Mouse (Mus musculus) CH12.LX (cell line): Measurements from ENCODE around the gene Bmp7. TPM values are rescaled to one million over a fixed set of nuclear protein-coding genes. Genes with fewer than 3 reads are reported as not detected.

Source experiments
- DNase-seq: peaks from one replicate; pipeline ENCODE4 v3.0.0-alpha.2; 2013; ENCODE audit errors: extremely low read depth
- H3K27ac ChIP-seq: 2 replicates; pipeline ENCODE4 v1.5.1; 2012; ENCODE audit warnings: low read depth, mild to moderate bottlenecking, control low read depth, moderate library complexity; ENCODE audit not compliant: insufficient read depth
- H3K27me3 ChIP-seq: replicated peaks from 2 replicates; pipeline ENCODE3; 2012; ENCODE audit warnings: inconsistent platforms
- H3K36me3 ChIP-seq, 2 experiments: replicated peaks in 1 of 2; 2 replicates each; pipeline versions ENCODE3 to v1.6.1; 2012; ENCODE audit warnings: inconsistent platforms in 1 of 2, low read length in 1 of 2, mild to moderate bottlenecking in 1 of 2, mixed read lengths in 1 of 2, moderate library complexity in 1 of 2; ENCODE audit not compliant: control insufficient read depth in 1 of 2, insufficient read depth in 1 of 2
- H3K4me1 ChIP-seq, 2 experiments: 2 replicates each; pipeline ENCODE4 v1.6.1; 2012; ENCODE audit warnings: inconsistent platforms in 1 of 2, moderate library complexity in 1 of 2; ENCODE audit not compliant: insufficient read depth in 2 of 2, control insufficient read depth in 1 of 2
- H3K4me2 ChIP-seq: 2 replicates; pipeline ENCODE4 v1.6.1; 2012; ENCODE audit warnings: low read depth, mild to moderate bottlenecking, control low read depth; ENCODE audit not compliant: poor library complexity, insufficient read depth, severe bottlenecking
- H3K4me3 ChIP-seq, 3 experiments: fragments of 150-350 bp in 1 of 3; sonication (generic) in 1 of 3; replicated peaks in 1 of 3; 2 replicates each; pipeline versions ENCODE3 to v1.5.1; 2011 to 2012; ENCODE audit warnings: low read depth in 2 of 3, low read length in 2 of 3, mild to moderate bottlenecking in 2 of 3, moderate library complexity in 2 of 3, control low read depth in 1 of 3, improper control_type of control experiment in 1 of 3, inconsistent platforms in 1 of 3, mixed read lengths in 1 of 3; ENCODE audit not compliant: poor library complexity in 1 of 3
- H3K79me2 ChIP-seq: replicated peaks from 2 replicates; pipeline ENCODE4 v1.6.1; 2012; ENCODE audit warnings: mild to moderate bottlenecking, moderate library complexity; ENCODE audit not compliant: control insufficient read depth, poor library complexity, insufficient read depth, severe bottlenecking; ENCODE audit errors: extremely low read depth
- H3K9ac ChIP-seq: 2 replicates; pipeline ENCODE4 v1.6.1; 2012; ENCODE audit warnings: low read depth, mild to moderate bottlenecking, control low read depth, moderate library complexity; ENCODE audit not compliant: insufficient read depth
- H3K9me3 ChIP-seq: replicated peaks from 2 replicates; pipeline ENCODE3; 2012; ENCODE audit warnings: low read length, inconsistent platforms, mixed read lengths
- CTCF ChIP-seq, 2 experiments: IDR thresholded peaks in 1 of 2; conservative IDR thresholded peaks in 1 of 2; 2 replicates each; pipeline ENCODE4 v1.5.1; 2011 to 2012; ENCODE audit warnings: low read depth in 2 of 2, low read length in 2 of 2, improper control_type of control experiment in 1 of 2, inconsistent platforms in 1 of 2, mild to moderate bottlenecking in 1 of 2, moderate library complexity in 1 of 2
- ELF1 ChIP-seq: IDR thresholded peaks from 2 replicates; pipeline ENCODE4 v1.6.1; 2014; ENCODE audit warnings: low read depth, mild to moderate bottlenecking, inconsistent platforms, low read length, improper control_type of control experiment
- EP300 ChIP-seq: IDR thresholded peaks from 2 replicates; pipeline ENCODE4 v1.6.1; 2011; ENCODE audit warnings: low read length, improper control_type of control experiment
- HCFC1 ChIP-seq: IDR thresholded peaks from 2 replicates; pipeline ENCODE4 v1.6.1; 2012; ENCODE audit warnings: low read depth, mild to moderate bottlenecking, inconsistent platforms, low read length, improper control_type of control experiment
- IRF4 ChIP-seq: IDR thresholded peaks from 2 replicates; pipeline ENCODE4 v1.6.1; 2014; ENCODE audit warnings: low read depth, mild to moderate bottlenecking, inconsistent platforms, low read length, improper control_type of control experiment
- MAX ChIP-seq: IDR thresholded peaks from 2 replicates; pipeline ENCODE4 v1.6.1; 2011; ENCODE audit warnings: low read length, improper control_type of control experiment
- MAZ ChIP-seq: IDR thresholded peaks from 2 replicates; pipeline ENCODE4 v1.6.1; 2012; ENCODE audit warnings: low read depth, mild to moderate bottlenecking, inconsistent platforms, low read length, improper control_type of control experiment, moderate library complexity
- MXI1 ChIP-seq: IDR thresholded peaks from 2 replicates; pipeline ENCODE4 v1.6.1; 2011; ENCODE audit warnings: mild to moderate bottlenecking, low read depth, low read length, improper control_type of control experiment
- NELFE ChIP-seq: IDR thresholded peaks from 2 replicates; pipeline ENCODE4 v1.6.1; 2011; ENCODE audit warnings: low read depth, low read length, improper control_type of control experiment
- POLR2A ChIP-seq: IDR thresholded peaks from 2 replicates; pipeline ENCODE4 v1.6.1; 2011; ENCODE audit warnings: low read depth, mild to moderate bottlenecking, improper control_type of control experiment, low read length
- POLR2AphosphoS2 ChIP-seq: IDR thresholded peaks from 2 replicates; pipeline ENCODE4 v1.6.1; 2011; ENCODE audit warnings: low read depth, low read length, improper control_type of control experiment
- RAD21 ChIP-seq: IDR thresholded peaks from 2 replicates; pipeline ENCODE4 v1.6.1; 2011; ENCODE audit warnings: low read depth, mild to moderate bottlenecking, low read length, improper control_type of control experiment, moderate library complexity
- SMC3 ChIP-seq: IDR thresholded peaks from 2 replicates; pipeline ENCODE4 v1.6.1; 2011; ENCODE audit warnings: low read depth, low read length, improper control_type of control experiment
- USF1 ChIP-seq: IDR thresholded peaks from 2 replicates; pipeline ENCODE4 v1.6.1; 2014; ENCODE audit warnings: low read depth, mild to moderate bottlenecking, inconsistent platforms, low read length, improper control_type of control experiment
- USF2 ChIP-seq: conservative IDR thresholded peaks from 2 replicates; pipeline ENCODE4 v1.6.1; 2011; ENCODE audit warnings: low read depth, low read length, improper control_type of control experiment
- ZC3H11A ChIP-seq: IDR thresholded peaks from 2 replicates; pipeline ENCODE4 v1.6.1; 2012; ENCODE audit warnings: low read depth, mild to moderate bottlenecking, inconsistent platforms, low read length, improper control_type of control experiment
- ZMIZ1 ChIP-seq: IDR thresholded peaks from 2 replicates; pipeline ENCODE4 v1.6.1; 2012; ENCODE audit warnings: low read depth, mild to moderate bottlenecking, inconsistent platforms, low read length, improper control_type of control experiment
- ZNF384 ChIP-seq: IDR thresholded peaks from 2 replicates; pipeline ENCODE4 v1.6.1; 2012; ENCODE audit warnings: low read depth, low read length, improper control_type of control experiment, inconsistent platforms
- dilution Hi-C: fragments of 300-500 bp; cut with MboI; formaldehyde crosslinking; loops from 2 replicates; pipeline ENCODE4 v1.14.3; 2020; ENCODE audit warnings: low sequenced_read_pairs; ENCODE audit not compliant: extremely low pct_unique_long_range_greater_than_20kb, extremely low pct_ligation_motif_present
- in situ Hi-C: fragments of 300-500 bp; cut with MboI; formaldehyde crosslinking; loops from 3 replicates; pipeline ENCODE4 v1.14.3; 2019; ENCODE audit warnings: low sequenced_read_pairs, low pct_ligation_motif_present, low pct_unique_long_range_greater_than_20kb, mixed read lengths
- polyA plus RNA-seq: library from polyadenylated mRNA; unstranded; fragments of >175 nt; gene quantifications from 2 replicates; pipeline ENCODE4 v1.2.1, GENCODE M21; 2012; ENCODE audit warnings: low read depth; ENCODE audit not compliant: insufficient read length
- total RNA-seq, 2 experiments: library from RNA; depleted of rRNA; stranded (reverse); fragments of 300-350 nt in 1 of 2; fragments of >200 nt in 1 of 2; gene quantifications; 2 replicates each; pipeline ENCODE4 v1.2.3; 2012 to 2014

The Bmp7 gene
- total and polyA plus RNA-seq, 3 experiments: 0.16 to 0.51 (median 0.47) TPM

DNA sequence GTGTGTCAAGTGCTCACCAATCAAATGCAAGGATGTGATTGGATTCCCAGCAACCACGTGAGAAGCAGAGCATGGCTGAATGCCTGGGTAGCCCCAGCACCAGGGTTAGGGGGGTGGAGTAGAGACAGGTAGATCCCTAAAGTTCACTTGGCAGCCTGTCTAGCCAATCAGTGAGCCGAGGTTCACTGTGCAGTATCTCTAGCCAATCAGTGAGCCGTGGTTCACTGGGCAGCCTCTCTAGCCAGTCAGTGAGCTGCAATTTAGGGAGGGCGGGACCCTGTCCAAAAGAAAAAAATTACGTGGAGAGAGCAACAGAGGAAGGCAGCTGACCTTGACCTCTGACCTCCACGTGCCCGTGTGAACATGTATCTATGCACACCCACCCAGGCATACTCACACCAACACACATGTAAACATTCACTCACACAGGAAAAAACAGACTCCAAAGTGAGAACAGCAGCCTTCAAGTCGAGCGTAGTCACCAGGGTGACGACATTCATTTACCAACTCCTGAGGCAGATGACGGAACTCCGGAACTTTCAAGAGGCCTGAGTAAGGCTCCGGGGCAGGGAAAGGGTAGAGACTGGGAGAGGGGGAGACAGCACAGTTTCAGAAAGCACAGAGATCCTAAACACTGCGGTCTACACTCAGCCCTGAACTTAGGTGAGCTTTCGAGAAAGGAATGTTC lies 50.2 kb downstream of the Bmp7 start:
- Histone ChIP-seq H3K9ac (no peak overlapping the region), H3K79me2 (no peaks in the 10 kb centered on the region), H3K4me2 (no peak overlapping the region), H3K9me3 (no peaks in the 10 kb centered on the region), H3K27ac (no peak overlapping the region), H3K4me3 (no peak overlapping the region)
- dilution Hi-C loops (no loop called here), in situ Hi-C loops (no loop called here)
- TF ChIP-seq ZNF384 (no peak), MAX (no peak), EP300 (no peak), ZC3H11A (no peak)
- TF ChIP-seq, all 38 proteins: peak for 0
- H3K4me1 ChIP-seq: peaks cover 0 to 21% of the 10 kb centered on the region in 2 experiments; a peak in 2 of 4 replicates
- no peak for DNase-seq
- no peaks in the 10 kb centered on the region for H3K36me3 ChIP-seq
- H3K27me3 ChIP-seq: no peaks in the 10 kb centered on the region

DNA sequence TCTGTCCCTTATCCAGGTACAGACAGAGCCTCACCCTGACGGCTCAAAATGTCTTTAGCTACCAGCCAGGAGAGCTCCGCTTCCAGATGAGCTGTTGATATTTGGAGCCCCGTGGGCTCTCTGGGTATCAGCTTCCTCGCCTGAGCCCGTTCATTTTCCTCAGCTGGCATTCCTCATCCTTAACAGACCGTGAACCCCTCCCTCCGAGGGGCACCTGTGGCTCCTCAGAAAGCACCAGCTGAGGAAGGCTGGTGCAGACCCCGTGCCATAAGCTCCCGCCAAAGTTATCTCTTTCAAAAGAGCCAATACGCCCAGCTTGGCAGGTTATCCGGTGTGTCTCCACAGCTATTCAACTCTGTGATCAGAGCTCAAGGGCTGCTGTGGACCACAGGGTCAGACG lies 50.9 kb downstream of the Bmp7 start:
- no peak for TF ChIP-seq ZNF384
- no peak for TF ChIP-seq SMC3
- no peak for TF ChIP-seq RAD21
- TF ChIP-seq IRF4: no peak
- TF ChIP-seq HCFC1: no peak
- no peak for TF ChIP-seq CTCF (conservative IDR thresholded peaks at IDR 0.05 in 1 of 2, IDR thresholded peaks at IDR 0.05 in 1 of 2; ENCODE audit: low read depth in 2 of 2, low read length in 2 of 2)
- TF ChIP-seq MAZ: no peak
- TF ChIP-seq ELF1: no peak
- no peak for TF ChIP-seq POLR2AphosphoS2
- TF ChIP-seq NELFE: no peak
- TF ChIP-seq POLR2A: no peak
- in situ Hi-C loops (no loop called here), dilution Hi-C loops (no loop called here)
- Histone ChIP-seq H3K9me3 (no peaks in the 10 kb centered on the region), H3K79me2 (no peaks in the 10 kb centered on the region), H3K4me3 (no peak overlapping the region), H3K4me2 (no peak overlapping the region), H3K4me1 (peaks cover 0 to 21% of the 10 kb centered on the region in 2 experiments; a peak in 2 of 4 replicates), H3K27ac (no peak overlapping the region), H3K9ac (no peak overlapping the region), H3K36me3 (no peaks in the 10 kb centered on the region), H3K27me3 (no peaks in the 10 kb centered on the region)
- no peak for DNase-seq

DNA sequence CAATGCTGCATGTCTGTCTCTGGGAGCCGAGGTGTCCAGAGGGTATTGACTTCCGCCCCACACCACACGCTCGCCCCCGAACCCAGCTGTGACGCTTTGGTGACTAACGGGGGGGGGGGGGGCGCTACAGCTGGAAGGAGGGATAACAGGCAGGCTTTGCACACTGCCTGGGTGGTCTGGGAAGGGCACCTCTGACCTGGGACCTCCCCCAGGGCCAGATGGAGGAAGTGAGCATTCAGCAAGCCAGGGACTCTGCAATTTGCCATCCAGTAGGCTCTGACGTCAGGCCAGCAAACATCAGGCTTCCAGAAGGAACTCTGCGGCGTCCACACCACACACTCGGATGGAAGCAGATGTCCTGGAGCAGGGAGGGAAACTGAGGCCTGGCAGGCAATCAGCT lies 52.0 kb downstream of the Bmp7 start:
- TF ChIP-seq ZMIZ1 (no peak), USF2 (no peak), MXI1 (no peak), USF1 (no peak)
- TF ChIP-seq, all 38 proteins: peak for 0
- no peaks in the 10 kb centered on the region for H3K9me3 ChIP-seq
- in situ Hi-C loops (no loop called here), dilution Hi-C loops (no loop called here)
- H3K4me1 ChIP-seq: peaks cover 0 to 24% of the 10 kb centered on the region in 2 experiments; a peak in 2 of 4 replicates
- no peaks in the 10 kb centered on the region for H3K36me3 ChIP-seq
- H3K27ac ChIP-seq: no peak overlapping the region
- H3K9ac ChIP-seq: no peak overlapping the region
- H3K27me3 ChIP-seq: no peaks in the 10 kb centered on the region
- no peaks in the 10 kb centered on the region for H3K79me2 ChIP-seq
- H3K4me3 ChIP-seq: no peak overlapping the region
- no peak overlapping the region for H3K4me2 ChIP-seq
- no peak for DNase-seq
